Mouse (Mus musculus) cerebellum, adult 2 months (tissue): Measurements from ENCODE around the gene Rfx2.

Experiments used
- CTCF ChIP-seq: fragments of 200-500 bp; IDR thresholded peaks from 2 replicates; pipeline ENCODE4 v1.5.1; 2011; ENCODE audit warnings: low read depth, mild to moderate bottlenecking, control low read depth, low read length, moderate library complexity, borderline replicate concordance; ENCODE audit not compliant: insufficient read depth
- POLR2A ChIP-seq: fragments of 200-500 bp; IDR thresholded peaks from 2 replicates; pipeline ENCODE4 v1.6.1; 2011; ENCODE audit warnings: low read length, control low read depth, borderline replicate concordance; ENCODE audit not compliant: insufficient read depth

- TF ChIP-seq CTCF (no peak), POLR2A (no peak)
Observed at GRCm38 (mm10) chr17:56869481-56869977, 38.7 kb upstream of the Rfx2 start.
